Mouse (Mus musculus) heart, embryonic 14.5 days (tissue): Measurements from ENCODE around the gene Prkcg. TPM values are rescaled to one million over a fixed set of nuclear protein-coding genes. Genes with fewer than 3 reads are reported as not detected.

Experiments used
- ATAC-seq: fragments of 200-750 bp; cut with Nextera tagmentation; 2 replicates; pipeline ENCODE4 v1.8.0; 2017; ENCODE audit warnings: low read depth, moderate TSS enrichment; ENCODE audit not compliant: insufficient number of reproducible peaks, insufficient read depth, low FRiP score
- H3K27ac ChIP-seq, 2 experiments: fragments of 200-500 bp in 1 of 2; fragments of 300-500 bp in 1 of 2; sonication (generic) in 1 of 2; replicated peaks in 1 of 2; 2 replicates each; pipeline ENCODE4 v1.5.1; 2012 to 2014; ENCODE audit warnings: low read depth in 2 of 2, low read length in 2 of 2, control low read depth in 1 of 2, mild to moderate bottlenecking in 1 of 2, mixed read lengths in 1 of 2; ENCODE audit not compliant: control insufficient read depth in 1 of 2, insufficient read depth in 1 of 2
- H3K27me3 ChIP-seq: fragments of 300-500 bp; sonication (generic); 2 replicates; pipeline ENCODE4 v1.6.1; 2014; ENCODE audit warnings: mild to moderate bottlenecking, low read length, control low read depth; ENCODE audit not compliant: control insufficient read depth, insufficient read depth
- H3K36me3 ChIP-seq: fragments of 300-500 bp; sonication (generic); 2 replicates; pipeline ENCODE4 v1.6.1; 2014; ENCODE audit warnings: mild to moderate bottlenecking, control low read depth, low read length, mixed read lengths; ENCODE audit not compliant: control insufficient read depth, insufficient read depth
- H3K4me1 ChIP-seq, 2 experiments: fragments of 200-500 bp in 1 of 2; fragments of 300-500 bp in 1 of 2; sonication (generic) in 1 of 2; 2 replicates each; pipeline ENCODE4 v1.6.1; 2012 to 2014; ENCODE audit warnings: low read length in 2 of 2, control low read depth in 1 of 2, mixed read lengths in 1 of 2; ENCODE audit not compliant: control insufficient read depth in 2 of 2, insufficient read depth in 2 of 2
- H3K4me2 ChIP-seq: fragments of 300-500 bp; sonication (generic); 2 replicates; pipeline ENCODE4 v1.6.1; 2014; ENCODE audit warnings: mild to moderate bottlenecking, low read length
- H3K4me3 ChIP-seq, 2 experiments: fragments of 200-500 bp in 1 of 2; fragments of 300-500 bp in 1 of 2; sonication (generic) in 1 of 2; 2 replicates each; pipeline ENCODE4 v1.5.1; 2012 to 2014; ENCODE audit warnings: low read length in 2 of 2, mild to moderate bottlenecking in 2 of 2, control low read depth in 1 of 2, low read depth in 1 of 2, moderate library complexity in 1 of 2; ENCODE audit not compliant: control insufficient read depth in 1 of 2, insufficient read depth in 1 of 2
- H3K9ac ChIP-seq: fragments of 300-500 bp; sonication (generic); 2 replicates; pipeline ENCODE4 v1.6.1; 2014; ENCODE audit warnings: mild to moderate bottlenecking, low read length
- H3K9me3 ChIP-seq: fragments of 300-500 bp; sonication (generic); 2 replicates; pipeline ENCODE4 v1.6.1; 2016; ENCODE audit warnings: low read length, control low read depth; ENCODE audit not compliant: control insufficient read depth
- WGBS: fragments of 180-500 bp; shearing (Covaris S2); extraction: QIAGEN DNeasy Blood & Tissue Kit; methylation state at CpG from one replicate; pipeline ENCODE4 v1.1.7; 2014; 5-methylcytosine and 5-hydroxymethylcytosine counted together
- polyA plus RNA-seq: library from polyadenylated mRNA; unstranded; fragments of >200 nt; fragmentation: Nextera tagmentation; extraction: Ambion mirVana; gene quantifications from 2 replicates; pipeline ENCODE4 v1.2.1, GENCODE M21; 2014

Gene Prkcg
- polyA plus RNA-seq, 1 experiment from 2014 or later, result 0.28 TPM

DNA sequence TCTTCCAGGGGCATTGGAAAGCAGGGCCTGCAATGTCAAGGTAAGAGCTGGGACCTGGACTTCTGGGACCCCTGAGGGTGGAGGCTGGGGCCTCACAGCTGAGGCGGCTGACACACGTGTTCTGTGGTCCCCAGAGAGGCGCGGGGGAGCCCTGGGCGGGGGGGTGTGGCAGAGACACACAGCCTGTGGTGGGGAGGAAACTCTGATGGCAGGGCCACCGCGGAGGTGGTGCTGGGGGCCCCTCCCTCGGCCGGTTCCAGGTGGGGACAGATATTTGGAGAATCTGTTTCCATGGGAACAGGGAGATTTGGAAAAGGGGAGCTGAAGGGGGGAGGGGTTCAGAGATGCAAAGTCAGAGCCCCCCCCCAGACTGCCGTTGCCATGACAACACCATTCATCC is 15.3 kb downstream of the Prkcg start:
- no peaks in the 10 kb centered on the region for H3K9me3 ChIP-seq
- peaks cover 11% of the 10 kb centered on the region for H3K36me3 ChIP-seq
- no peak for ATAC-seq
- WGBS, result 3% methylated on average over 10 of the region's 10 CpGs
- 0 out of 2 replicates have a peak overlapping the region, but pooled peaks have one; percentile 83 for H3K4me2 ChIP-seq
- no peak overlapping the region for H3K4me3 ChIP-seq
- H3K27me3 ChIP-seq, result peaks cover 22% of the 10 kb centered on the region
- H3K27ac ChIP-seq, result no peak overlapping the region
- no peak overlapping the region for H3K9ac ChIP-seq
- H3K4me1 ChIP-seq, result peaks cover 7 to 18% of the 10 kb centered on the region in 2 experiments

GRCm38 (mm10) chr7:3306400-3306799 is 17.4 kb downstream of the Prkcg start:
- WGBS, result 74% methylated on average over 3 of the region's 3 CpGs
- Histone ChIP-seq H3K27me3 (peaks cover 22% of the 10 kb centered on the region), H3K36me3 (no peaks in the 10 kb centered on the region), H3K4me1 (peaks cover 7 to 13% of the 10 kb centered on the region in 2 experiments), H3K4me2 (no peak overlapping the region), H3K9me3 (peaks cover 5% of the 10 kb centered on the region; the same call in 1 of the 2 replicates), H3K9ac (no peak overlapping the region), H3K4me3 (no peak overlapping the region), H3K27ac (no peak overlapping the region)
- ATAC-seq, result no peak

DNA sequence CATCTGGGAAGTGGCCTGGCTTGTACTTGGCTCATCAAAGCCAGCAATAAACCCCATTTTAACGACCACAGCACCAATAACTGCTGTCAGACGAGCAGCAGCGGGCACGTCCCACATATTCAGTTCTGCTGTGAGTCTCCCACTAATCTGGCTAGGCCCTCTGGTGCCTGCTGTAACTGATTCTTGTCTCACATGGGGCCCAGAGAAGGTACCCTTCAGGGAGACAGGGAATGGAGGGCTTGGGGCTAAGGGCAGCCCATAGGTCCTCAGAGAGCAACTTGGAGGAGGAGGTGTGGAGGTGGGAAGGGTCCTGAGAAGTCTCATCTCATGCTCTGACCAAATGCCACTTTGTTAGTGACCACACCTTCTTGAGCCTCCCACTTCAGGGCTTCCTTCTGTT is 19.7 kb downstream of the Prkcg start:
- ATAC-seq, result no peak
- Histone ChIP-seq H3K4me3 (no peak overlapping the region), H3K4me2 (no peak overlapping the region), H3K4me1 (peaks cover 0 to 3% of the 10 kb centered on the region in 2 experiments; a peak in 2 of 4 replicates), H3K9me3 (peaks cover 5% of the 10 kb centered on the region; the same call in 1 of the 2 replicates), H3K9ac (no peak overlapping the region), H3K27me3 (peaks cover 21% of the 10 kb centered on the region), H3K36me3 (no peaks in the 10 kb centered on the region), H3K27ac (no peak overlapping the region)
- WGBS, result 66% methylated on average over 4 of the region's 4 CpGs

DNA sequence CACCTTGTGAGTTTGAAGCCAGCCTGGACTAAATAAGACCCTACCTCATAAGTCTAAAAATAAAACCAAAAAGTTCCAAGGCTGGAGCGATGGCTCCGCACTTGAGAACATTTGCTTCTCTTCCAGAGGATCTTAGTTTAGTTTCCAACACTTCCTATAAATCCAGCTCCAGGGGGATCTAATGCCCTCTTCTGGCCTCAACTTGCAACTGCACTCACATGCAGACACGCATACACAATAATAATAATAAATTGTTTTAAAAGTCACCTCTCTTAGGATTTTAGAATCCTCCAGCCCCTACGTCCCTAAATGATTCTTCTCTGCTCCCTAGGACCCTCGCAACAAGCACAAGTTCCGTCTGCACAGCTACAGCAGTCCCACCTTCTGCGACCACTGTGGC is 21.3 kb downstream of the Prkcg start:
- peaks cover 10% of the 10 kb centered on the region for H3K27me3 ChIP-seq
- H3K4me1 ChIP-seq, result no peaks in the 10 kb centered on the region
- no peak overlapping the region for H3K9ac ChIP-seq
- no peak overlapping the region for H3K4me2 ChIP-seq
- ATAC-seq, result no peak
- H3K4me3 ChIP-seq, result no peak overlapping the region
- H3K27ac ChIP-seq, result no peak overlapping the region
- no peaks in the 10 kb centered on the region for H3K36me3 ChIP-seq
- peaks cover 5% of the 10 kb centered on the region; the same call in 1 of the 2 replicates for H3K9me3 ChIP-seq
- WGBS, result 94% methylated on average over 7 of the region's 7 CpGs

DNA sequence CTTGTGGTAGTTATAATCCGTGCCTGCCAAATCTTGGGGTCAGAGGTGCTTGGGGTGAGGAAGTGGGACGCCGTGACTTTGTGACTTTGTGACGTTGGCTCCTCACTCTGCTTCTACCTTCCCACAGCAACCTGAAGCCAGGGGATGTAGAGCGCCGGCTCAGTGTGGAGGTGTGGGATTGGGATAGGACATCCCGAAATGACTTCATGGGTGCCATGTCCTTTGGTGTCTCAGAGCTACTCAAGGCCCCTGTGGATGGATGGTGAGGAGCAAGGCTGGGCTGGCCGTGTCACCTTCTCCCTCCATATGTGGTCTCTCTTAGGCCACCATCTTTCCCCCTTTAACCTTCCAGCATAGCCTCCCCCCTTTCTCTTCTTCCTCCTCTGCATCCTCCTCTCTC is 24.6 kb downstream of the Prkcg start:
- no peaks in the 10 kb centered on the region; a peak in 1 of 4 replicates for H3K4me1 ChIP-seq
- H3K9ac ChIP-seq, result no peak overlapping the region
- H3K4me3 ChIP-seq, result no peak overlapping the region
- H3K4me2 ChIP-seq, result no peak overlapping the region
- H3K36me3 ChIP-seq, result no peaks in the 10 kb centered on the region
- ATAC-seq, result no peak
- peaks cover 5% of the 10 kb centered on the region; the same call in 1 of the 2 replicates for H3K9me3 ChIP-seq
- 73% methylated on average over 8 of the region's 8 CpGs for WGBS
- no peaks in the 10 kb centered on the region for H3K27me3 ChIP-seq
- H3K27ac ChIP-seq, result no peak overlapping the region

GRCm38 (mm10) chr7:3314121-3314520 is 25.1 kb downstream of the Prkcg start:
- Histone ChIP-seq H3K27ac (no peak overlapping the region), H3K9ac (no peak overlapping the region), H3K4me1 (no peaks in the 10 kb centered on the region; a peak in 1 of 4 replicates), H3K4me2 (no peak overlapping the region), H3K36me3 (no peaks in the 10 kb centered on the region), H3K27me3 (no peaks in the 10 kb centered on the region), H3K9me3 (peaks cover 5% of the 10 kb centered on the region; the same call in 1 of the 2 replicates), H3K4me3 (no peak overlapping the region)
- 64% methylated on average over 5 of the region's 5 CpGs for WGBS
- ATAC-seq, result no peak

GRCm38 (mm10) chr7:3317704-3318103 is 28.7 kb downstream of the Prkcg start:
- H3K4me2 ChIP-seq, result no peak overlapping the region
- H3K9me3 ChIP-seq, result no peaks in the 10 kb centered on the region
- 30% methylated on average over 4 of the region's 4 CpGs for WGBS
- no peak for ATAC-seq
- H3K27me3 ChIP-seq, result no peaks in the 10 kb centered on the region
- H3K4me1 ChIP-seq, result no peaks in the 10 kb centered on the region; a peak in 1 of 4 replicates
- H3K4me3 ChIP-seq, result no peak overlapping the region
- H3K27ac ChIP-seq, result no peak overlapping the region
- no peaks in the 10 kb centered on the region for H3K36me3 ChIP-seq
- no peak overlapping the region for H3K9ac ChIP-seq

GRCm38 (mm10) chr7:3320856-3321255 is 31.9 kb downstream of the Prkcg start:
- Histone ChIP-seq H3K9me3 (no peaks in the 10 kb centered on the region), H3K9ac (no peak overlapping the region), H3K27ac (no peak overlapping the region), H3K27me3 (no peaks in the 10 kb centered on the region), H3K4me1 (no peaks in the 10 kb centered on the region; a peak in 1 of 4 replicates), H3K4me2 (no peak overlapping the region), H3K36me3 (no peaks in the 10 kb centered on the region), H3K4me3 (no peak overlapping the region)
- WGBS, result 53% methylated on average over 3 of the region's 3 CpGs
- no peak for ATAC-seq
